Mouse (Mus musculus) heart, adult 11 months (tissue): ENCODE measurements around the gene Pop4.
"Not testable (repeated sequence)": the region's sequence is repeated elsewhere in the genome, so short reads cannot be mapped to it uniquely, and the experiment has no call there.

Source experiments
- DNase-seq: peaks from one replicate; pipeline ENCODE4 v3.0.0; 2022

Pop4 gene

GRCm38 (mm10) chr7:38270703-38271510 lies at the start of gene Pop4:
Gene Pop4, minus strand, starts transcription at chr7:38271423.
- peak; percentile 99 for DNase-seq

- no peak for DNase-seq
These were observed 49.4 kb upstream of the Pop4 start for GRCm38 (mm10) chr7:38320641-38321040.

DNA sequence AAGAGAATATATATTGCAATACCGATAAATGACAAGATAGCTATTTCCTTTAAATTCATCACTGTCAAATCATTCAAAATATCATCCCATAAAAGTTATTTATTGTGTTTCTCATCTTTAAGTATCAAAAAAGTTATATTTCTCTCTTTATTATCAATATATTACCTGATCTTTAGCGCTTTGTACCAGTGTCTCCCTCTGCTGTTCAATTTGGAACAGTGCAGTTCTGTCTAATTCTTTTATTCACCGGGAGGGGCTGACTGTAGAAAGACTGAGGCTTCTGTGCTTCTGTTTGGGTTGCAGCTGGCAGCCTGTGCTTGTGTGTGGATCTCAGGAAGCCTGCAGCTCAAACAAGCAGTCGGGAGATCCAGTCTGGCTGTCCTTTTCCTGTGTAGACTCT lies 11.0 kb upstream of the Pop4 start:
- not testable (repeated sequence) for DNase-seq

GRCm38 (mm10) chr7:38272551-38272950 lies 1.3 kb upstream of the Pop4 start:
- no peak for DNase-seq

- DNase-seq: peak; percentile 87
These were observed 636 bp upstream of the Pop4 start for GRCm38 (mm10) chr7:38271859-38272258.

- no peak for DNase-seq
These were observed 238 bp upstream of the Pop4 start for GRCm38 (mm10) chr7:38271511-38271811.

GRCm38 (mm10) chr7:38267006-38267680 lies 4.1 kb downstream of the Pop4 start:
- DNase-seq: peak; percentile 92

GRCm38 (mm10) chr7:38262406-38262805 lies 8.8 kb downstream of the Pop4 start:
- DNase-seq: peak; percentile 79

DNA sequence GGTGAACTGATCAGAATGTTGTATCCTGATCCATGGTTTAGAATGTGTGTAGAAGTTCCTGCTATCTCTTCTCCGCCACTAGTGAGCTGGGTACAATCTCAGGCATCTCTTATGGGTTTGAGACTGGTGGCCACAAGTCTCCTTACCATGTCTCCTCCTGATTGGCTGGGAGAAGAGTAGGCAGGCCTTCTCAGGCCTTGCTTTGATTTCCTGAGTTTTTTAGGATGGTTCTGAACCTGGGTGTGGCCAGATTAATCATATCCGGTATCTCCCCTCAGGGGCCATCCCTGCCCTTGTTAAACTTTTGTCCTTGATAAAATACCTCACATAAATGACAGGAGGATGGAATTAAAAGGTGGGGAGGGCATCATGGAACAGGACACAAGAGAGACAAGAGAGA lies 11.6 kb downstream of the Pop4 start:
- DNase-seq: no peak

GRCm38 (mm10) chr7:38253441-38253840 lies 17.8 kb downstream of the Pop4 start:
- peak; percentile 88 for DNase-seq

- no peak for DNase-seq
These were observed 19.6 kb downstream of the Pop4 start for GRCm38 (mm10) chr7:38251494-38252216.

DNA sequence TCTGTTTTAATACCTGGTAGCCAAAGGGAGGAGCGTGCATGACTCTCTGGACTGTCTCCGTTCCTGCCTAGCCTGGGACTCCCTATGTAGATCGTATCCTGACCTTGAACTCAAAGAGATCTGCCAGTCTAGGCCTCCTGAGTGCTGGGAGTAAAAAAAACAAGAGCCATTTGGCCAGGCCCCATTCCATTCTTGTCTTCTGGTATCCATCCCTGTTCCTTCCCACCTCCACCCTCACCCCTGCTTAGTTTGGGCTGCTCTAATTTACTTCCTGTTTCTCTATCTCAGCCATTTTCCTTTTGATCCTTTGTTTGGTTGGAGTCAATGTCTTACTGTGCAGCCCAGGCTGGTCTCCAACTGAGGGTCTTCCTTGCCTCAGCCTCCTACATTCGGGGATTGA lies 28.8 kb downstream of the Pop4 start:
- DNase-seq: no peak

DNA sequence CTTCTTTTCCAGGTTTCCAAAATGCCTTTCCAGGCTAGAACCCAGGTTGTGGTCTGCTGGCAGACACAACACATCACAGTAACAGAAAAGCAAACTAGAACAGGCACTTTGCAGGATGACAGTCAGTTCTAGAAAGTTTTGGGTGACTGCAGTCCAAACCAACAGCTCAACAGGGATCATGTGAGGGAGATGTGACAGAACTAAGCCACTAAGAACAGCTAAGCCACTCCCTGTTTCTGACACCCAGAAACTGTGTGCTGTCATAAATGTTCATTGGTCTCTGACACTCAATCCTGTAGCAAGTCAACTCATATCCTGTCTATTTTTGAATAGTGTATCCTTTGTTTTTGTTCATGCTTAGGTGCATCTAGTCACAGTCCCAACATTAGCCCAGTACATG lies 34.1 kb downstream of the Pop4 start:
- no peak for DNase-seq

- no peak for DNase-seq
These were observed 34.7 kb downstream of the Pop4 start for GRCm38 (mm10) chr7:38236400-38237105.

DNA sequence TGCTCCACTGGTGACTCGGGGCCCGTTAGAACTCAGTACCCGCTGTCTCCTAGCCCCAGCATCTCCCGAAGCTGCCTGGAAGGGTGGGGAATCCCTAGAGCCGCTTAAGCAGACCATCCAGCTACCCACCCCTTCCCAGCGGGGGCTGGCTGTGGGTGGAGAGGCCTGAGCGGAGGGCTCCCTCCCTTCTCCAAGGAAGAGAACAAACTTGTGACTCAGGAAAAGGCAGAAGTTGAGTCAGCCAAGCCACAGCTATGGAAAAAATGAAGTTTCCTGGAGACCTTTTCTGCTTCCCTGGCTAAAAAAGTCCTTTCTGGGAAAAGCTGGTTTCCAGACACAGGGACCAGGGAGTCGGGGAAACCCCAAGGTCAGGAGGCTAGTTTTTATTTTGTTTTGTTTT lies 40.9 kb downstream of the Pop4 start:
- DNase-seq: peak; percentile 98

- DNase-seq: peak; percentile 89
These were observed 42.9 kb downstream of the Pop4 start for GRCm38 (mm10) chr7:38228329-38228728.

GRCm38 (mm10) chr7:38227900-38228298 lies 43.3 kb downstream of the Pop4 start, which contains the start of gene Plekhf1:
Gene Plekhf1, minus strand, starts transcription at chr7:38228016.
- peak; percentile 100 for DNase-seq

DNA sequence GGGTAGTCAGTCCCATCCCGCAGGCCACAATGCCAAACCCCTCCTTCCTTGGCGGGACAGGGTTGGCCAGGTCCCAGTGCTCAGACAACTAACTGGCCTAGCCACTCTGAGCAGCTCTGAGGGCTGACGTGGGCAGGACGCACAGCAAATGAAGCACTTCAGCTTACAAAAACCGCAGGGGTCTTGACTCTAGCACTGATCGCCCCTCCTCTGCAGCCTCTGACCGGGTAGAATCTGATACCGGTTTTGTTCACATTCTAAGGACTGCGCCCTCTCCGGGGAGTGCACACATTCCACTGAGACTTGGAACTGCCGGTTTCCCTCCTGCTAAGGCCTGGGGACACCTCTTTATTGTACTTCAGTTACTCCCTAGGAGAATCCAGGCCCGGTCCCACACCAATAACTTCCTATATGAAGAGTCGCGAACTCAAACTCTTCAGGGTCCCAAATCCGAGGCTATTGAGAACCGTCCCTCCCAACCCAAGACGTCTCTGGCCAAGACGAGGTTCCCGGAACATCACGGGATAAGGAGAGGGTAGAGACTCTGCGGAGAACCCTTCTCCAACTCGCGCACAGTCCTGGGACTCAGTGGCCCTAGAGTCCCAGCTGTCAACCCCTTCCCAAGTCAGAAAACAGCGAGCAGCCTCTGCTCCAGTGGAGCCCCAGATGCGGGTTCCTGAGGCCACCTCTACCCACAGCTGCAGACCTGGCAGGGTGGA lies 43.9 kb downstream of the Pop4 start:
- DNase-seq: peak; percentile 99

DNA sequence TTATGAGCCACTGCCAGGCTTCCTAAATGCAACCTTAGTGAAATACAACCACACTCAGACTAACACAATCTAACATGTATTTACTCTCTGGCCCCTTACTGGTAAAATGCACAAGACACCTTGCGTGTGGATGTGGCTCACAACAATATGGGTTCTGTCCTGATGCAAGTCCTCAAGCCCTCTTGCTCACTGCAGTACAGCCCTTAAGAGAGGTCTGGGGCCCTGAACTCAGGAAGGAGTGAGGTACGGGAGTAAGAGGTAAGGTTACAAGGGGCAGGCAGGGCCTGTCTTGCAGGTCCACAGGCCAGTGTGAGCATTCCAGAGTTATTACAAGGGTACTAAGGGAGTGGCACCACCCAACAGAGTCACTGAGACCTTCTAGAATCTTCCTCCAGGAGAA lies 45.0 kb downstream of the Pop4 start:
- no peak for DNase-seq

GRCm38 (mm10) chr7:38224577-38225369 lies 46.5 kb downstream of the Pop4 start:
- peak; percentile 98 for DNase-seq

DNA sequence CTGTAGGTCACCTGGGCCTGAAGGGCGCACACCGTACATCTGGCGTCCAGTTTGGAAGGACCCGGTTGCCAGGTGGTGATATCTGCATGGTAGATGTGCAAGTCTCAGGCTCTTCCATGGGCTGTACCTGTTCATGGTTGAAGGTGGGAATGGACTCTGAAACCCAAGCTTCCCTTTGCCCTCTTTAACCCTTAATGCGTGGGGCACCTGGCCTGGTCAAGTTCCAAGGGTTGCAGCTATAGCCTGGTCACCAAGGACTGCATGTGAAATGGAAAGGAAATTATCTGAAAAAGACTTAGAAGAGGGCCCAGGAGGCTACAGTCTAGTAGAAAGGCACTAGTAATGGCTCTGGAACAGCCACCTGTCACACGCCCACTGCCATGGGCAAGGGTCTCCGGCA lies 50.4 kb downstream of the Pop4 start:
- DNase-seq: no peak

GRCm38 (mm10) chr7:38219526-38219925 lies 51.7 kb downstream of the Pop4 start:
- no peak for DNase-seq
